Comparison of ENCODE assay signal across 16 mouse cellular contexts in the genomic region with DNA sequence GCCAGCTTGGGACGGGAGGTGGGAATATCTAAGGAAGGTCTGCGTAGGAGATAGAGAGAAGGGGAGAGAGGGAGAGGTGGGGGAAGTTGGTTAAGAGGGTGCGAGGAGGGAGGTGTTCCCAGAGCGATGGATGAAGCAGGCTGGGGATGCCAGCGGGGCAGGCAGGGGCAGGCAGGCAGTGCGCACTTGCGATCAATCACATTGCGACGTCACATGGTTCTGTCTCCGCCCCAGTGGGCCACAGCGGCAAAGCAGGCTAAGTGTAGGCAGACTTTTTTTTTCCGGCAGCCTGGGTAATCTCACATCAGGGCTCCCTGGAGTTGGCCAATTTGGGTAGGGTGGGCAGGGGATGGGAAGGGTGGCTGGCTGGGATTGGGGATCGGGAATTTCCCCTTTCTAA. TPM values are rescaled to one million over a fixed set of nuclear protein-coding genes. Genes with fewer than 3 reads are reported as not detected.
DNase-seq lines count a peak whose midpoint lies in the region; ATAC-seq and TF ChIP-seq lines count a peak whose summit lies in the region.
"Had no signal": no experiment of that assay in that cellular context is flagged by ENCODE, and none has a peak within 500 bp of the region (broad histone marks: within the 10 kb centered on the region; RNA-seq: fewer than 3 reads in every experiment).

No protein-coding gene starts in this region.

- H3K27me3 ChIP-seq in E14TG2a.4 (ENCODE audit: insufficient read depth, low read length): no peaks in the 10 kb centered on the region
- H3K27me3 ChIP-seq in embryonic facial prominence, embryonic 13.5 days: no peaks in the 10 kb centered on the region

- no peaks in the 10 kb centered on the region for H3K9me3 ChIP-seq in E14TG2a.4 (ENCODE audit: low read length)
- H3K9me3 ChIP-seq in embryonic facial prominence, embryonic 13.5 days: no peaks in the 10 kb centered on the region

- 0 out of 2 replicates have a peak, but pooled peaks have one; percentile 21 for ATAC-seq in embryonic facial prominence, embryonic 13.5 days (ENCODE audit: insufficient number of reproducible peaks, insufficient read depth, low FRiP score, low TSS enrichment, low read depth)

- peaks cover 55% of the 10 kb centered on the region for H3K36me3 ChIP-seq in E14TG2a.4 (ENCODE audit: insufficient read depth, low read length)
- H3K36me3 ChIP-seq in embryonic facial prominence, embryonic 13.5 days: peaks cover 93% of the 10 kb centered on the region

- no peak overlapping the region for H3K27ac ChIP-seq in layer of hippocampus, adult 2 months
- H3K27ac ChIP-seq in embryonic facial prominence, embryonic 13.5 days: no peak overlapping the region

- H3K4me3 ChIP-seq in layer of hippocampus, adult 2 months: no peak overlapping the region
- H3K4me3 ChIP-seq in E14TG2a.4 (replicated peaks; ENCODE audit: low read length): peak overlapping the region; percentile 55
- H3K4me3 ChIP-seq in embryonic facial prominence, embryonic 13.5 days: no peak overlapping the region

- no peak overlapping the region for H3K4me2 ChIP-seq in embryonic facial prominence, embryonic 13.5 days
- H3K4me2 ChIP-seq: liver, embryonic 11.5 days; lung, embryonic 14.5 days had no signal

- H3K9ac ChIP-seq in embryonic facial prominence, embryonic 13.5 days: no peak overlapping the region
- H3K9ac ChIP-seq: lung, embryonic 14.5 days had no signal

- peaks cover 61% of the 10 kb centered on the region for H3K4me1 ChIP-seq in E14TG2a.4 (replicated peaks; ENCODE audit: low read depth, low read length)
- 0 out of 2 replicates have a peak, but pooled peaks cover 4% of the 10 kb centered on the region for H3K4me1 ChIP-seq in embryonic facial prominence, embryonic 13.5 days

- DNase-seq in embryo, embryonic 11 days: peak; percentile 27
- no peak for DNase-seq in embryo, embryonic 10.5 days (ENCODE audit: low spot score)
- no peak for DNase-seq in layer of hippocampus, adult 2 months (ENCODE audit: low spot score in 2 of 2)
- no peak for DNase-seq in layer of hippocampus, adult 9-10 months (ENCODE audit: low spot score)
- DNase-seq in gastrocnemius, postnatal 36 days: no peak
- no peak for DNase-seq in heart, postnatal 25 days (ENCODE audit: low spot score)
- DNase-seq: adrenal gland, adult 8-10 months; cerebellum, adult 2 months; gastrocnemius, postnatal 10 days; kidney, postnatal 10 days; lung, embryonic 14.5 days; right cerebral cortex, postnatal 25 days; thymus, adult 18-20 months had no signal

- 47% methylated on average over 13 of the region's 13 CpGs for WGBS in embryonic facial prominence, embryonic 13.5 days

- intact Hi-C loops in gastrocnemius, postnatal 36 days (cut with DNase I): no loop called here
- intact Hi-C loops in heart, postnatal 25 days (cut with DNase I): no loop called here

- TF ChIP-seq CTCF in layer of hippocampus, adult 2 months (conservative IDR thresholded peaks at IDR 0.05): peak; percentile 47
- no peak for TF ChIP-seq CTCF in E14TG2a.4 (conservative IDR thresholded peaks at IDR 0.05; ENCODE audit: low read length)

RNA-seq across cellular contexts. Expression of a gene that starts 59.9 kb away (rescaled TPM):
- 10 to 100 TPM; 54.0 to 57.7 TPM for total RNA-seq in layer of hippocampus, adult 2 months (2021)
- 11.4 and 12.8 TPM in 2 replicates for polyA plus RNA-seq in embryonic facial prominence, embryonic 13.5 days (2015; fragmentation: Nextera tagmentation; extraction: Ambion mirVana)
- under 1 TPM; 0.27 to 0.54 TPM for total RNA-seq in gastrocnemius, postnatal 36 days (2021)
- total RNA-seq in heart, postnatal 25 days (2021): under 1 TPM; 0.34 to 0.65 TPM

Comparison
In these comparisons a context has a peak if more than half of its experiments do, and no peak if none do; other contexts are left out.
1. RNA of a gene that starts 59.9 kb away (total RNA-seq): 54.0 to 57.7 TPM in layer of hippocampus, adult 2 months; 0.34 to 0.65 TPM in heart, postnatal 25 days and 0.27 to 0.54 TPM in gastrocnemius, postnatal 36 days; every median in the first group is over 10 times any median in the second.